Mouse (Mus musculus) layer of hippocampus, postnatal 10 days (tissue): ENCODE data around the gene Wasf3. TPM values are rescaled to one million over a fixed set of nuclear protein-coding genes. Genes with fewer than 3 reads are reported as not detected.
"Not testable (repeated sequence)": the region's sequence is repeated elsewhere in the genome, so short reads cannot be mapped to it uniquely, and the experiment has no call there.

ENCODE experiments used
- DNase-seq, 2 experiments: peaks; one replicate each; pipeline ENCODE4 v3.0.0; 2021; ENCODE audit warnings: low spot score in 2 of 2
- total RNA-seq, 2 experiments: library from RNA; stranded (reverse); gene quantifications; 2 replicates each; pipeline ENCODE4 v1.2.3; 2021

Gene Wasf3
- total RNA-seq, 2 experiments from 2014 or later, result 77.3 to 85.9 TPM

DNA sequence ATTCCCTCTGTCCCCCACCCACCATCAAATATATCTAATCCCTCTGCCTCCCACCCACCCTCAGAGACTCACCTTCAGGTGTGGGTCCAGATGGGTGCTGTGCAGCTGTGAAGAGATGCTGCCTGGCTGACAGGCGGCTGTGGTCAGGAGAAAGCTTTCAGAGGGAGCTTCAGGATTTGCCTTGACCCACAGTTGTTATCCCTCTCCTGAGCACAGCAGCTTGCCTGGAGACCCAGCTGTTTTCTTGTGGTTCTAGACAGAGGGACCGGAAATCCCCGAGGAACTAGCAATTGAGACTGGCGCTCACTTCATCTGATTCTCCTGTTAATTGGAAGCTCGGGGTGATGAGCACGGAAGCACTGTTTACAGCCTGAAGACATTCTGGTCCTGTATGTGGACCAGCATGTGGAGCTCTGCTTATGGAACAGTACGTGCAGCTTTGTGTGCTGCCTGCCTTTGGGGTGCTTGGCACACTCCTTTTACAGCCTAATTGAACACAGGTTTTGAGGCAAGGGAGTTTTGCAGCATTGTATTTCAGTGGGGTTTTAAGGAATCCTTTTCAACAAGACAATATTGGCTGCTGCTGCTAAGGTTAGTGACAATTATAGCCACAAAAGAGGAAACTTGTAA, 54.5 kb downstream of the Wasf3 start:
- DNase-seq, result no peak

DNA sequence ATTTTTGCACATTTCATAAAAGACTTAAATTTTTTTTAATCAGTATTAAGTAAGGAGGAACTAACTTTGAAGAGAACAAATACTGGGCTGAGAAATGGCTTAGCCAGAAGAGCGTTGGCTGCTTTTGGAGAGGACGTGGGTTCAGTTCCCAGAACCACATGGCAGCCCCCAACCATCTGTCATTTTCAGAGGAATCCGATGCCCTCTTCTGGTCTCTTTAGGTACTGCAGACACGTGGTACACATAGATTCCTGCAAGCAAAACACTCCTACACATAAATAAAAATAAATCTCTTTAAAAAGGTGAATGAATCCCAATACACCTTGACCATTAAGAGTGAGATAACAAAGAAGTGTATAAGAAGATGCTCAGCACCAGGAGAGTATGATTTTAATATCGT, 55.5 kb downstream of the Wasf3 start:
- no peak for DNase-seq

DNA sequence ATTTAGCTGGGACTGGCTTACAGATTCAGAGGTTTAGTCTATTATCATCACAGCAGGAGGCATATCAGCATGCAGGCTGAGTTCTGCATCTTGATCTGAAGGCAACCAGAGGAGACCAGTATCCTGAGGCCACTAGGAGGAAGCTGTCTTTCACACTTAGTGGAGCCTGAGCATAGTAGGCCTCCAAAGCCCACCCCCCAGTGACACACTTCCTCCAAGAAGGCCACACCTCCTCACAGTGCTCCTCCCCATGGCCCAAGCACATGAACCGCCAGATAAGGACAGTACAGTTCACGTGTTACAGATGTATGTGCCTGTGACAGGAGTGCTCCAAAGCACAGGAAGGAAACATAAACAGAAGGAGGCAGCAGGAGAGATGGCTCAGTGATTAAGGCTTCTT, 58.0 kb downstream of the Wasf3 start:
- no peak for DNase-seq

DNA sequence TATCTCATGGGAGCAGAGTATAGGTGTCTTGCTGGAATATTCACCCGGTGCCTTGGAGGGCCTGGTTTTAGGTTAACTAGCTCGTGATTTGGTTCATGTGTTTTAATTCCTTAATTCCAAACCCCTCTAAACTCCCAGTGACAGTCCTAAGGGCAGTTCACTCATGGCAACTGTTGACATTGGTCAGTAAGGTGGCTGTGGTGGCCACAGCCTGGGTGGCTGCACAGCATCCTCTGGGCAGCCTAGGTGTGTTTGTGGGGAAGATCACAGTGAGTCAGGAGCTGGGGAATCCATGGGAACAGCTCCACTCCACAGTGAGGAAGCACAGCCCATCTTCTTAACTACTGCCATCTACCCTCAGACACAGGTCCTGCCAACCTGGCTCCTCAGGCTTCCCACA, 61.8 kb downstream of the Wasf3 start:
- DNase-seq, result no peak

DNA sequence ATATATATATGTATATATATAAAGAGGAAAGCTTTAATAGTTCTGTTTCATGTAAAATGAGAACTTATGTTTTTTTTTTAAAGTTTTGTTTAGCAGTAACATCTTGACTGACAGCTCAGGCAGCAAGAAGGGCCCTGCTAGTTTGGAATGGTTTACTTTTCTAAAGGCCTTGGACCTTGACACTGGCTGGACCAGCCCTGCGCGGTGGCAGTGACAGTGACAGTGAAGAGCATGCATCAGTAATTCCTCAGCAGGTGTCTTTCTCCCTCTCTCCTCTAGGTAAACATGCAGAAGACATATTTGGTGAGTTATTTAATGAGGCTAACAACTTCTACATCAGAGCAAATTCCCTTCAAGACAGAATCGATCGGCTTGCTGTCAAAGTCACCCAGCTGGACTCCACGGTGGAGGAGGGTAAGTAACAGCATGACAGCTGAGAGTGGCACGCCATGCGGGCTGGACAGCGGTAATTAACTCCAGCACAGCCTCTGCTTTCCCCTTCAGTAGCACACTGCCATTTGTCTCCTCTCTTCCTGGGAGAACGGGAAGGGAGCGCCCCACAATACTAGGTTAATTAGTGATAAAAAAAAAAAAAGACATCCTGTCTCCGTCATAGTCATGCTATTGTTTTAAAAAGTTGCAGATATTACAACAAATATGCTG, 66.9 kb downstream of the Wasf3 start:
- DNase-seq, result no peak

DNA sequence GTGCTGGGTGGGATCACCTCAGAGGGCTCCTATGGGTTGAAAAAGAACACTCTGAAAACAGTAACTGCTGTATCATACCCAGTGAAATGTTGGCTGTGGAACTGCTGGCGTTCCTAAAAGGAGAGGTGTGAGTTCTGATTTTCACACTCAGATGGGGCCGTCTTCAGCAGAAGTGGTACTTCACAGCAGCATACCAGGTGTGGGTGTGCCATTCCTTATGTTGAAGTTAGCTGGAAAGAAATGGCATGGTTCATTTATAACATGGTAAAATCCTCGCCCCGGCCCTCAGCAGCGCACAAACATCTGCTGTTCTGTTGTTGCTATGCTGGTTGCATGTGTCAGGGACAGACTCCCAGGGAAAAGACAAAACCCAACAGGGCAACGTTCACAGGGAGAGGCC, 68.8 kb downstream of the Wasf3 start:
- DNase-seq, result no peak

DNA sequence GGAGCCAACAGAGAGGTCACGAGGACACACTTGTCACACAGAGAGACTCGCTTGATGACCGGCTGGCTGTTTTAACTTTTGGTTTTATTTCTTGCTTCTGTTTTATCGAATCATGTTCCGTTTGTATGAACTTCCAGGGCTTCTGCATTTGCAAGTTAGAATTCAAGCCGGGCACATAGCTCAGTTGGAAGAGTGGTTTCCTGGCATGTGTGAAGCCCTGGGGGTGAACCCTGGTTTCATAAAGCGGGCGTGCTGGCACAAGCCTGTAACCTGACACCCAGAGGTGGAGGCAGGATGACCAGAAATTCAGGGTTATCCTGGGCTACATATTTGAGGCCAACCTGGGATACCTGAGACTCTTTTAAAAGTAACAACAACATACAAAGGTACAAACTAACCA, 76.8 kb downstream of the Wasf3 start:
- no peak for DNase-seq

DNA sequence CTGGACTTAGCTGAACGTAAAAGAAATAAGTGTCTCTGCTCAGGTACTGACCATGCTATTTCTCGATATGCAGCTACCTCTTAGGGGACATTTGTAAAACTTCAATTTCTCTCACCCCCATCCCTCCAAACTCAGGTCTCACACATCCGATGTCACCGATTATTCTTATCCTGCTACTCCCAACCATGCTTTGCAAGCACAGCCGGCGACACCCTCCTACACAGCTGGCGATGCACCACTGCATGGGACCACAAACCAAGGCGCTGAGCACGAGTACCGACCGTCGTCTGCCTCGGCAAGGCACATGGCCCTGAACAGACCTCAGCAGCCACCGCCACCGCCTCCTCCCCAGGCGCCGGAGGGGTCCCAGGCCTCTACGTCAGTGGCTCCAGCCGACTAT, 81.9 kb downstream of the Wasf3 start:
- no peak for DNase-seq

DNA sequence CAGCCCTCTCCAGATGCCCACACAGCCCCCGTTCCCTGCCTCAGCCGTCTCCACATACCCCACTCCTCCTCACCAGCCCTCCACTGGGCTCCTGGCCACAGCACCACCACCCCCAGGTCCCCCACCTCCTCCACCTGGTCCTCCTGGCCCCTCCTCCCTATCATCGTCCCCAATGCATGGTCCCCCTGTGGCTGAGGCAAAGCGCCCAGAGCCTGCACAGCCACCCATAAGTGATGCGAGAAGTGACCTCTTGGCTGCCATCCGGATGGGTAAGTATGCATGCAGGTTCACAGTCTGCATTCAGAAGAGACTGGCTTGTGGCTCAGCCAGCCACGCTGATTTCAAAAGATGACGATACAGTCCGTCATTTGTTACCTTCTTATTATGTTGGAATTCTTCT, 83.5 kb downstream of the Wasf3 start:
- no peak for DNase-seq

DNA sequence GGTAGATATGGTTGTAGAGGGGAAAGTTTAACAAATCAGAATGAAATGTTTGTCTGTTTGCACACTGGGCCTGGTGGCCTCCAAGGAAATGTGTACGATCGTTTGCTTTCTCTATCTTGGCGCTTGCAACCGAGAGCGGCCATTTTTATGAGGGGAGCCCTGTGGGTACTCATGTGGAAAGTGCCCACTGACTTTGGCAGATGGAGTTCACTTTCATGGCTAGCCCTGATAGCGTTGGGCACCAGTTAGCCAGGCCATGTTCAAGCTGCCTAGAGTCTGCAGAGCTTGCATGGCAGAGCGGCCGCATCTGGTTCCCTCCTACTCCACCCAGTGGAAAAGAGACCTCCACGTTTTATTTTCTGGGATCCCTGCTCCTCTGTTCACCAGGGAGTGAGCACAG, 86.0 kb downstream of the Wasf3 start:
- no peak for DNase-seq

DNA sequence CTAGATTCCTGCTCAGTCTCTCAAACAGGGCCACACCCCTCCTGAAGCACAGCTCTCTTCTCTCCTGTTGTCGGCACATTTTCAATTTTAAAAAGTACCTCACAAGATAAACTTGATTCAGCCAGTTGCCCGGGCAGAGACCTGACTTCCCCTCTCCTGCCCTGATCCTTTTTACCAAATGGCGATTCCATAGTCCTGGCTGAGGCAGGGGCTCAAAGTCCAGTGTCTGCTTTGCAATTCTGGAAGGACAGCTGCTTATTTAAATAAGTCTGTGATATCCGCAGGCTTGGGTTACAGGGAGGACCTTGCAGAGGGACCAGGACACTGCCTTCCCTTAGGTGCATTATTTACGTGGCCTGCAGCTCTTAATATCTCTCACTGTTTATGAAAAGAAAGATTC, 86.5 kb downstream of the Wasf3 start:
- no peak for DNase-seq

DNA sequence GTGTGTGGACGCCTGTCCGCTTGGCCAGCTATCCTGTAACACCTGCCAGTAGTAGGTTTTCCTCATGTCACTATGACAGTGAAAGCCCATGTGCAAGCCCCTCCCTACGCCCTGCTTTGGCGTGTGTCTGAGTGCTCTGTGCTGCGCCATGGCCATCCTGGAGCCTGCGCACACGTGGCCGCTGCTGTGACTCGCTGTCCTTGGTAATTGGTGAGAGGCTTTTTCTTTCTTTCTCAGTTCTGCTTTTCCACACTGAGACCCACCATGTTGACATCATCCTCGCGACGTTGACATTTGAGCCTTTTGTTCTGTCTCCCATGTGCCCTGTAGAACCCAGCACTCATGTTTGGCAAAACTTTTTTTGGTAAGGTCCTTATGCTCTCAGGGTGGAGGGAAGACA, 87.0 kb downstream of the Wasf3 start:
- DNase-seq, result no peak

DNA sequence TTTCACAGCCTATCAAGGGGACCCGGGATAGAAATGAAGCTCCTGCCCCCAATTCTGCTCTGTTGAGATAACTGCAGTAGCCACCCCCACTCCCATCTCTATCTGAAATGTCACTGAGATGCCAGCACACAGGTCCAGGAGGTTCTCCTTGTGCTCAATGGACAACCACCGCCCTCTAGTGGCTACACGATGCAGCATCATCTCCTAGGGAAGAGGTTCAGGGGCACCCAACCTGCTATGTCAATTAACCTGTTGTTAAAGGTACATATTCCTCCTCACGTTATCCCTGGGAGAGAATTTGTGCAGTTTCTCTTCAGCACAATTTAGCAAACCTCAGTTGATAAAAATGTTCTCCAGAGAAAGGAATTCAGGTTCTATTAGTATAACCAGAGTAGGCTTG, 94.8 kb downstream of the Wasf3 start:
- peak; percentile 51 to 59 for DNase-seq

DNA sequence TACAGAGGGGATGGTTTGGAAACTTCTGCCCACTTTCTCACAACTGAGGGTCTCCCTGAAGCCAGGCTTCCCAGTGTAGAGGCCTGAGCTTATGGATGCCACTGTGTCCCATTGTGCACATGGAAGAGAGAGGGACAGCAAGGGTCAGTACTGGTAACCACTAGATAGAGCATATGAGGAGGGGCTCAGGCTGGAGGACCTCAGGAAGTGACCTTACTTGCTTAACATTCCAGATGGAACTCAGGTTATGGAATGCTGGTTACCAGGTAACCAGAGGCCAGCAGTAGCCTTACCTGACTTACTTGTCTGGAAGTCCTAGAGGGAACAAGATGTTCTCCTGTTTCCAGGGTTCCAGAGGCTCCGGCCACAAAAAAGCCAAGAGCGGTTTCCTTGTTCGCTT, 96.9 kb downstream of the Wasf3 start, which contains the start of gene Gm6408:
TSS of gene Gm6408 (plus strand) at position 301 of the 400 bp plus-strand sequence.
- DNase-seq, result not testable (repeated sequence)

DNA sequence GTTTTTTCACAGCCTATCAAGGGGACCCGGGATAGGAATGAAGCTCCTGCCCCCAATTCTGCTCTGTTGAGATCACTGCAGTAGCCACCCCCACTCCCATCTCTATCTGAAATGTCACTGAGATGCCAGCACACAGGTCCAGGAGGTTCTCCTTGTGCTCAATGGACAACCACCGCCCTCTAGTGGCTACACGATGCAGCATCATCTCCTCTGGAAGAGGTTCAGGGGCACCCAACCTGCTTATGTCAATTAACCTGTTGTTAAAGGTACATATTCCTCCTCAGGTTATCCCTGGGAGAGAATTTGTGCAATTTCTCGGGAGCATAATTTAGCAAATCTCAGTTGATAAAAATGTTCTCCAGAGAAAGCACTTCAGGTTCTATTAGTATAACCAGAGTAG, 104.2 kb downstream of the Wasf3 start:
- DNase-seq, result peak; percentile 43 to 53

DNA sequence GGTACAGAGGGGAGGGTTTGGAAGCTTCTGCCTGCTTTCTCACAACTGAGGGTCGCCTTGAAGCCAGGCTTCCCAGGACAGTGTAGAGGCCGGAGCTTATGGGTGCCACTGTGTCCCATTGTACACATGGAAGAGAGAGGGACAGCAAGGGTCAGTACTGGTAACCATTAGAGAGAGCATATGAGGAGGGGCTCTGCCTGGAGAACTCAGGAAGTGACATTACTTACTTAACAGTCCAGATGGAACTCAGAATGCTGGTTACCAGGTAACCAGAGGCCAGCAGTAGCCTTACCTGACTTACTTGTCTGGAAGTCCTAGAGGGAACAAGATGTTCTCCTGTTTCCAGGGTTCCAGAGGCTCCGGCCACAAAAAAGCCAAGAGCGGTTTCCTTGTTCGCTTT, 106.3 kb downstream of the Wasf3 start, which contains the start of gene Gm6370:
TSS of gene Gm6370 (plus strand) at position 301 of the 400 bp plus-strand sequence.
- not testable (repeated sequence) for DNase-seq

DNA sequence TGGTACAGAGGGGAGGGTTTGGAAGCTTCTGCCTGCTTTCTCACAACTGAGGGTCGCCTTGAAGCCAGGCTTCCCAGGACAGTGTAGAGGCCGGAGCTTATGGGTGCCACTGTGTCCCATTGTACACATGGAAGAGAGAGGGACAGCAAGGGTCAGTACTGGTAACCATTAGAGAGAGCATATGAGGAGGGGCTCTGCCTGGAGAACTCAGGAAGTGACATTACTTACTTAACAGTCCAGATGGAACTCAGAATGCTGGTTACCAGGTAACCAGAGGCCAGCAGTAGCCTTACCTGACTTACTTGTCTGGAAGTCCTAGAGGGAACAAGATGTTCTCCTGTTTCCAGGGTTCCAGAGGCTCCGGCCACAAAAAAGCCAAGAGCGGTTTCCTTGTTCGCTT, 117.3 kb downstream of the Wasf3 start, which contains the start of gene 4930449I24Rik:
TSS of gene 4930449I24Rik (plus strand) at position 301 of the 400 bp plus-strand sequence.
- not testable (repeated sequence) for DNase-seq

DNA sequence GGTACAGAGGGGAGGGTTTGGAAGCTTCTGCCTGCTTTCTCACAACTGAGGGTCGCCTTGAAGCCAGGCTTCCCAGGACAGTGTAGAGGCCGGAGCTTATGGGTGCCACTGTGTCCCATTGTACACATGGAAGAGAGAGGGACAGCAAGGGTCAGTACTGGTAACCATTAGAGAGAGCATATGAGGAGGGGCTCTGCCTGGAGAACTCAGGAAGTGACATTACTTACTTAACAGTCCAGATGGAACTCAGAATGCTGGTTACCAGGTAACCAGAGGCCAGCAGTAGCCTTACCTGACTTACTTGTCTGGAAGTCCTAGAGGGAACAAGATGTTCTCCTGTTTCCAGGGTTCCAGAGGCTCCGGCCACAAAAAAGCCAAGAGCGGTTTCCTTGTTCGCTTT, 129.0 kb downstream of the Wasf3 start, which contains the start of gene Gm3402:
TSS of gene Gm3402 (plus strand) at position 301 of the 400 bp plus-strand sequence.
- not testable (repeated sequence) for DNase-seq

Other genes starting within 250 kb of the Wasf3 start
- gene Gm5565, start 224.4 kb upstream of the Wasf3 start, total RNA-seq, result not detected
- not detected for gene Gm6309, start 214.3 kb upstream of the Wasf3 start, total RNA-seq
- gene 1700001J03Rik, start 199.7 kb upstream of the Wasf3 start, total RNA-seq, result 1 to 10 TPM; 1.1 TPM
- gene Rnf6, start 163.4 kb upstream of the Wasf3 start, total RNA-seq, result 10 to 100 TPM; 42.1 to 45.4 TPM
- 10 to 100 TPM; 55.0 to 56.3 TPM for gene Cdk8, start 153.8 kb upstream of the Wasf3 start, total RNA-seq
- not detected for gene Gm6408, start 97.0 kb downstream of the Wasf3 start, total RNA-seq
- gene Gm6370, start 106.4 kb downstream of the Wasf3 start, total RNA-seq, result not detected
- not detected for gene 4930449I24Rik, start 117.4 kb downstream of the Wasf3 start, total RNA-seq
- not detected for gene Gm3402, start 129.1 kb downstream of the Wasf3 start, total RNA-seq
- not detected for gene Gm3404, start 140.8 kb downstream of the Wasf3 start, total RNA-seq
- gene Gm3409, start 152.7 kb downstream of the Wasf3 start, total RNA-seq, result not detected
- gene Gm3415, start 171.2 kb downstream of the Wasf3 start, total RNA-seq, result not detected
- gene Gpr12, start 200.3 kb downstream of the Wasf3 start, total RNA-seq, result 10 to 100 TPM; 46.1 to 46.9 TPM